Mouse (Mus musculus) lung, postnatal 36 days (tissue): ENCODE results near the gene Cct6b.

Experiments
- DNase-seq: peaks from one replicate; pipeline ENCODE4 v3.0.0; 2022; ENCODE audit warnings: mixed read lengths

The Cct6b gene

DNA sequence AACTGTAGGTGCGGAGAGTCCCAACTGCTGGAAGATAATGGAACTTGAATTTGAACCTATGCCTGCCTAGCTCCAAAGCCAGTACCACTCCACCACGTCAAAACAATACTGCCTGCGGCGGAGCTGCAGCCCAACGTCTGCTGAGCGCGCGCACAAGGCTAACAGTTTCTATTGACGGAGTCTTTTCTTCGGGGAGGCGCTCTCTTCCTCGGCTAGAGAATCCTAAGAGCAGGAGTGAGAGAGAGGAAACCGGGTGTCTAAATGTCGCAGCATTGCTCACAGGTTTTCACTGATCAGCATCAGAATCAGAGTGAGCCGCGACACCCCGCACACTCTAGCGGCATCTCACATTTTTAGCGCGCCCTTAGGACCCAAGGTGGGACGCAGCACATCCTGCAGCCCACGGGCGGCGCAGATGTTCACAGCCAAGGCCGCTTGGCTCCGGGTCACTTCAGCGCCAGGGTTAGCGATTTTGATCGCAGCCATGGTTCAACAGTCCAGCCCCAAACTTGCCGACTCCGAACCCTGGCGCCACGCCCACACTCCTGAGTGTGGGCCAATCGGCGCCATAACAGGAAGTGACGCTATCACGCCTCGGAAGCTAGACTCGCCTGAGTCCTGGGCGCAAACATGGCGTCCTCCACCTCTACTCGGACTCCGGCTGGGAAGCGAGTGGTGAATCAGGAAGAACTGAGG is at the start of gene Cct6b, which contains the start of gene Zfp830:
TSS of gene Cct6b (minus strand) at position 580 of the 696 bp plus-strand sequence.
TSS of gene Zfp830 (plus strand) at position 604 of the 696 bp plus-strand sequence.
- peak; percentile 96 for DNase-seq

DNA sequence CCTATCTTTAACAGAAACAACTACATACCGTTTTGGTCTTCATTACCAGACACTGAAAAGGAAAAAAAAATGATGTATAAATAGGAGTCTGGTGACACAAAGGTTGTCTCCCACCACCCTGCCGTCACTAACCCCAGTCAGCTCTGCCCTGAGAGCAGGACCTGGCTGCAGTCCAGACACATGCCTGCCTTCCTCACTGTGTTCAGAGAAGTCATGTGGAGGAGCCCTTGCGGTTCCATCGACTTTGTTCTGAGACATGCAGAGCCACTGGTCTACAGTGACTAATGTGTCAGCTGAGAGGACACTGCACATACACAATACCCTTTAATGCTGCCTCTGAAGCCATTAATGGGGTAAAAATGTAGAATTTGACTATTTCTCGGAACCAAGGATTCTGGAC is 44.4 kb upstream of the Cct6b start:
- DNase-seq: no peak

GRCm38 (mm10) chr11:82807370-82807769 is 43.2 kb upstream of the Cct6b start:
- no peak for DNase-seq

DNA sequence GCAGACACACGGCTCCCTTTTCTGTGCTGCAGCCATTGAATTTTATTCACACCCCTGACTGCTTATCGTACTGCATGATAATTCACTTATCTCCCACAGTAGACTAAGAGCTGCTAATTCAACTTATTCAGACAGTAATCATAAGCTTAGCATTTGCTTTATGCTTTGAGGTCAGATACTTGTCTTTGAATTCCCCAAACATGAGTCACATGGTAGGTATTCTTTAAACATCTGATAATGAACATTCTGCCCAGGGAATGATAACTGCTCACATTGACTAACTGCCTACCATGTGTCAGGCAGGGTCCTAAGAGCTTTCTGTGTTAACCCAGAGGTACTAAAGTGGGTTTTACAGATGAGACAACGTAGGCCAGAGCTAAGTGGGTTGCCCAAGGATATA is 42.5 kb upstream of the Cct6b start:
- DNase-seq: no peak

GRCm38 (mm10) chr11:82783453-82783852 is 19.3 kb upstream of the Cct6b start:
- no peak for DNase-seq

GRCm38 (mm10) chr11:82782197-82782596 is 18.1 kb upstream of the Cct6b start:
- no peak for DNase-seq

DNA sequence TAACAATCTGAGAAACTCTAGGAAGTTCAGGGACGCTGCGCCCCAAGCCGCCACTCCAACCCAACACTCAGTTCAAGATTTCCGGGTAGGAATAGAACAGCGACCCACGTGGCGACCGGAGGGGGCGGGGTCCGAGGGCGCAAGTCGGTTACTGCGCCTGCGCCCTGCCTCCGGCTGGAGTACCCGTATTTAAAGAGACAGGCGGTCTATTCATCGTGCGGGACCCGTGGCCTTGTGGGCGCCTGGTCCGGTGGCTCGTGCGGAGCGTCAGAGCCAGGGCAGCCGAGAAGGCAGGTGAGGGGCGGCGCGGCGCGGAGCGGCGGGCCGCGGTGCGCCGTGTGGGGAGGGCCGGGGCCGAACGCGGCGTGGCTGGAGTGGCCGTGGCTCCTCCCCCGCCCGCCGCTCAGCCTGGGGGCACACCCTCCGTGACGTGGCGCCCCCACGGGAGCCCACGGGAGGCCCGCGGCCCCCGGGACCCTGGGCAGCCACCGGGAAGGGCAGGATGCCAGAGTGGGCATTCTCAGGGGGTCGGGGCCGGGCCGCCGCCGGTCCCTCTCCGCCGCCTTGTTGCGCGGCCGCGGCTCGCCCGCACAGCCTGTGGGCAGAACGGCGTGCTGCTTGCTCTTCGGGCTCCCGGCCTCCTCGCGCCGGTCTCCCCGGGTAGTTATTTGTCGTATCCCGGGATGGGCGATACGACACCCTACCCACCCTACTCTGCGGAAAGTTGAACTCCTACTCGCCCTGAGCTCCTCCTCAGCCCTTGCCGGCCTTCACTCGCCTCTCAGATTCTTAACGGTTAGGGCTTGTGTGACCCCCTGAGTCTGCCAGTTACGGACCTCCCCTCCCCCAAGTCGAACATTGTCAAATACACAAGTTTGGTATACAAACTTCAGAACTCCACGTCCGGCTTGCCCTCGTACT is 17.1 kb upstream of the Cct6b start, which contains the start of gene Lig3:
TSS of gene Lig3 (plus strand) at position 126 of the 921 bp plus-strand sequence.
- peak; percentile 98 for DNase-seq

DNA sequence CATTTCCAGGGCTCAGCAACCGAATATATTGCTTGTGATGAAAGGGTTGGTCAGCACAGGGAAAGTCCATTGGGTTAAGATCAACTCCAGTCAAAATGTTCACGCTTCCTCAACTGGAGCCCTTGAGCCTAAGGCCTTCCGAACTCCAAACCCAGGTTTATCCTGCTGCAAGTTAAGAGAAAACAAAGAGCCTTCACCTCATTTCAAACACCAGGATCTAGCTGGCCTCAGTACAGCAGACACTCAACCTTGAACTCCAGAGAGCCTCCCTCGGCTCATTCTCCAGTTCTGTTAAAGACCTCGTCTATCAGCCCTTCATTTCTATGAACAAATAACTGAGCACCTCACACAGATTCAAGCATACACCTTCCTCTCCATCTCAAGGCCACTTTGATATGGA is 16.0 kb upstream of the Cct6b start:
- DNase-seq: no peak

DNA sequence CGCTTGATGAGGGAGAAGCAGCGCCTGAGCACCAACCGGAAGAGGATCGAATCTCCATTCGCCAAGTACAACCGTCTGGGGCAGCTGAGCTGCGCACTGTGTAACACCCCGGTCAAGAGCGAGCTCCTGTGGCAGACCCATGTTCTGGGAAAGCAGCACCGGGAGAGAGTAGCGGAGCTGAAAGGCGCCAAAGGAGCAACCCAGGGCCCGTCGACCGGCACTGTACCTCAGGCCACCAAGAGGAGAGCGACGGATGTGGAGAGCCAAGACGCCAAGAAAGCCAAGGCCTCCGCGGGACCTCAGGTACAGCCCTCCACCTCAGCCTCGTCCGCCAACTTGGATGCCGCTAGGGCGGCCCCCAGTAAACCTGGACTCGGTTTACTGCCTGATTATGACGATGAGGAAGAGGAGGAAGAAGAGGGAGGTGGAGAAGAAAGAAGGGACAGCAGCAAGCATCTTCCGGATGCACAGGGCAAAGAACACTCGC is 360 bp upstream of the Cct6b start:
- DNase-seq: no peak

- no peak for DNase-seq
Measured at GRCm38 (mm10) chr11:82763261-82763660, 860 bp downstream of the Cct6b start.

- DNase-seq: no peak
Measured at GRCm38 (mm10) chr11:82762286-82762829, 1.8 kb downstream of the Cct6b start.

DNA sequence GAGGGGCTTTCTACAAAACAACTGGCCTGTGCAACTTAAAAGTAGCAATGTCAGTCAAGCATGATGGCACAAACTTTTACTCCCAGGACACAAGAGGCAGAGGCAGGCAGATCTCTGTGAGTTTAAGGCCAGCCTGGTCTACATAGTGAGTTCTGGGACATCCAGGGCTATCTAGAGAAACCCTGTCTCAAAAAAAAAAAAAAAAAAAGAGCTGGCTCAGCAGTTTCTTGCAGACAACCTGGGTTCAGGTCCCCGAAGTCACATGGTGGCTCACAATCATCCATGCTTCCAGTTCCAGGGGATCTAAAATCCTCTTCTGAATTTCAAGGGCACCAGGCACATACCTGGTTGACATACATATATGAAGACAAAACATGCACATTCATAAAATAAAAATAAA is 8.2 kb downstream of the Cct6b start:
- no peak for DNase-seq

DNA sequence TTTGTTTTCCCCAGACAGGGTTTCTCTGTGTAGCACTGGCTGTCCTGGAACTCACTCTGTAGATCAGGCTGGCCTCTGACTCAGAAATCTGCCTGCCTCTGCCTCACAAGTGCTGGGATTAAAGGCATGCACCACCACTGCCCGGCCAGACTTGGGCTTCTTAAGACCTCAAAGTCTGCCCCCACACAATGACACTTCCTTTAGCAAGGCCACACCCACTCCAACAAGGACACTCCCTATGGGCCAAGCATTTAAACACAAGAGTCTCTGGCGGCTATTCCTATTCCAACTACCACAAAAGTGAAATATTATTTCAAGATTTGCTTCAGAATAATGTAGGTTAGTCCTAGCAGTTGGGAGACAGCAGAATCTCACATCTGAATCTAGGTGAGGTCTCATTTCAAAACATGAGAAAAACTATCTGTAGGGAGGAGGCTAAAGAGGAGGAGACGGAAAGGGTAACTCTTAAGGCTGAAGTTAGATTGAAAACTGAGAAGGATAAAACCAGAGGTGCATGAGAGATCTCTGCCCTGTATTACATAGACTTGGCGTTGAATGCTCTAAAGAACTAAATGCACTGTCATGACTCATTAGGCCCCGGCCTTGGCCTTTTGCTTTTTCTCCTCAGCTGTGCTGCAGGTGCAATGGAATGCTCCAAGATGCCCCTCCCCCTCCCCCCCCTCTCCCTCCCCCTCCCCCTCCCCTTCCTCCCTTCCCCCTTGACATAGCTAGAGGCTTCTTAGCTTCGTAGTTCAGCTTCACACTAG is 11.6 kb downstream of the Cct6b start:
- no peak for DNase-seq

- peak; percentile 22 for DNase-seq
Measured at GRCm38 (mm10) chr11:82746857-82747366, 17.2 kb downstream of the Cct6b start.

DNA sequence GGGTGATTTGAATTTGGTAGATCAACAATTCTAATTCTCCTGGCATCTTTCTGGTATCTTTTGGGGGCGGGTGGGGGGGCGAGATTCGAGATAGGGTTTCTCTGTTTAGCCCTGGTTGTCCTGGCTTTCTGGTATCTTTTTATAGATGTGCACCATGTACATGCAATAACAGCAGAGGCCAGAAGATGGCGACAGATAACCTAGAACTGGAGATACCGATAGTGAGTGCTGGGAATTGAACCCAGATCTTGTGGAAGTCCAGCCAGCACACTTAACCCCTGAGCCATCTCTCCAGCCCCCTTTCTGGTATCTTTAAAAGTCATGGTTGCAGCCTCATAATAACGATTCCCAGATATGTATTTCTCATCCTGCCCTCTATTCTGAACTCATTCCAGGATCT is 18.0 kb downstream of the Cct6b start:
- peak; percentile 83 for DNase-seq

GRCm38 (mm10) chr11:82739006-82739405 is 25.1 kb downstream of the Cct6b start:
- DNase-seq: no peak

- peak; percentile 1 for DNase-seq
Measured at GRCm38 (mm10) chr11:82734227-82734626, 29.9 kb downstream of the Cct6b start.

- no peak for DNase-seq
Measured at GRCm38 (mm10) chr11:82726862-82727261, 37.3 kb downstream of the Cct6b start.

DNA sequence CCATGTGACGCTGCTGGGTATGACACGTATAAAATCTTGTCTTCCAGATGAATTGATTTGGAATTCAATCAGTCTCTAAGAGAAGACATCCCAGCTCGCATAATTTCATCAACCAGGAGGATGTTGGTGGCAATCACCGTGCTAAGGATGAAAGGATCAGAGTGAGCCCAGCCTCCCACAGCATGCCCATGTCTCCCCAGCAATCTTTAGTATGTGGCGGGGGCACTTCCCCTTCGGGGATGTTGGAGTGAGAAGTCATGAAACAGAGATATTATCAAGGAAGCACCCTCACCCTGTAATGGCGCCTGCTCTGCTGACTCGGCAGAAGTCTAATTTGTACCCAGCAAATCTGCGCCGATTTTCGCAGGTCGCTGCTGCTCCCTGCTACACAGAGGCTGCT is 44.8 kb downstream of the Cct6b start:
- no peak for DNase-seq

DNA sequence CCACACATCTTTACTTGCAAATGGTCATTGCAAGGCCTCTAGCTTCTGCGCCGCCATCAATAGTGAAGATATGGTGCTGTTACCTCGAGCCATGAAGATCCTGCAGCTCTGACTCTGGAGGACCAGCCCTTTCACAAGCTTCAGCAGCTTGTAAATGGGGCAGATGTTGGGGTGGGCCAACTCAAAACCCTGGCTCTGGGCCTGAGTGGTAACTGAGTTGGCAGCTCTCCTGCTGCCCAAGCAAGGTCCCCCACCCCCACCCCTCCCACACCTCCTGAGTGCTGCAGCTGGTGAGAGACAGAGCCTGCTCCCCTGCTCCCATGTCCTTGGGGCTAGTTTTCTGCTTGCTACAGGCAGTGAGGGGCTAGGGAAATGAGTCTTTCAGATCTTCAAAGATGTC is 51.4 kb downstream of the Cct6b start:
- no peak for DNase-seq

GRCm38 (mm10) chr11:82708934-82709333 is 55.2 kb downstream of the Cct6b start:
- DNase-seq: no peak

- no peak for DNase-seq
Measured at GRCm38 (mm10) chr11:82705082-82705481, 59.0 kb downstream of the Cct6b start.
